Mouse (Mus musculus) erythroblast, adult 5-6 weeks (primary cell): ENCODE measurements around the gene Gnat1. TPM values are rescaled to one million over a fixed set of nuclear protein-coding genes. Genes with fewer than 3 reads are reported as not detected.
A peak's percentile ranks its signal among the peaks of the same experiment; 100 is the strongest.

Experiments
- ATAC-seq: replicated peaks from 2 replicates; pipeline ENCODE4 v1.8.0; 2016; ENCODE audit warnings: moderate number of reproducible peaks, mild to moderate bottlenecking, moderate TSS enrichment, inconsistent platforms; ENCODE audit not compliant: poor library complexity, low FRiP score, severe bottlenecking
- total RNA-seq, 2 experiments: library from RNA; stranded (forward) in 1 of 2; stranded (reverse) in 1 of 2; fragments of 150-400 nt in 1 of 2; fragments of 200-764, 138-1000 nt in 1 of 2; gene quantifications; 2 replicates each; pipeline versions ENCODE4 v1.2.3 to v1.2.4; 2015 to 2017; ENCODE audit warnings: low replicate concordance in 2 of 2

Gnat1 gene
- total RNA-seq, 2 experiments from 2014 or later: not detected

- ATAC-seq: no peak
These were observed 26.0 kb downstream of the Gnat1 start for GRCm38 (mm10) chr9:107653474-107653873.

- 0 out of 2 replicates have a peak, but pooled peaks have one; percentile 32 for ATAC-seq
These were observed 28.6 kb downstream of the Gnat1 start for GRCm38 (mm10) chr9:107650708-107651481.

GRCm38 (mm10) chr9:107650225-107650624 is 29.3 kb downstream of the Gnat1 start:
- ATAC-seq: no peak

- ATAC-seq: no peak
These were observed 30.7 kb downstream of the Gnat1 start for GRCm38 (mm10) chr9:107648767-107649166.

GRCm38 (mm10) chr9:107646975-107647374 is 32.5 kb downstream of the Gnat1 start:
- ATAC-seq: no peak

GRCm38 (mm10) chr9:107645577-107645976 is 33.9 kb downstream of the Gnat1 start:
- ATAC-seq: peak; percentile 73

GRCm38 (mm10) chr9:107645153-107645510 is 34.4 kb downstream of the Gnat1 start:
- ATAC-seq: no peak

GRCm38 (mm10) chr9:107644495-107645152 is 34.9 kb downstream of the Gnat1 start:
- ATAC-seq: peak; percentile 94

GRCm38 (mm10) chr9:107643544-107644214 is 35.8 kb downstream of the Gnat1 start:
- no peak for ATAC-seq

GRCm38 (mm10) chr9:107641666-107642065 is 37.8 kb downstream of the Gnat1 start:
- no peak for ATAC-seq

GRCm38 (mm10) chr9:107640257-107640772 is 39.2 kb downstream of the Gnat1 start:
- no peak for ATAC-seq

GRCm38 (mm10) chr9:107637070-107637469 is 42.4 kb downstream of the Gnat1 start:
- ATAC-seq: no peak

GRCm38 (mm10) chr9:107635279-107636028 is 44.1 kb downstream of the Gnat1 start, which contains the start of gene Gnai2:
Gene Gnai2 (minus strand): TSS chr9:107635367.
- peak; percentile 80 for ATAC-seq

GRCm38 (mm10) chr9:107634406-107635278 is 44.9 kb downstream of the Gnat1 start:
- ATAC-seq: no peak

- ATAC-seq: peak; percentile 24; the same call in 1 of the 2 replicates
These were observed 45.7 kb downstream of the Gnat1 start for GRCm38 (mm10) chr9:107633661-107634405.

GRCm38 (mm10) chr9:107633091-107633660 is 46.3 kb downstream of the Gnat1 start:
- peak; percentile 57 for ATAC-seq

GRCm38 (mm10) chr9:107632478-107632877 is 47.0 kb downstream of the Gnat1 start:
- peak; percentile 66 for ATAC-seq

GRCm38 (mm10) chr9:107631861-107632260 is 47.7 kb downstream of the Gnat1 start:
- ATAC-seq: no peak
